Mouse (Mus musculus): Measurements from ENCODE around the gene Acsl3.

DNA sequence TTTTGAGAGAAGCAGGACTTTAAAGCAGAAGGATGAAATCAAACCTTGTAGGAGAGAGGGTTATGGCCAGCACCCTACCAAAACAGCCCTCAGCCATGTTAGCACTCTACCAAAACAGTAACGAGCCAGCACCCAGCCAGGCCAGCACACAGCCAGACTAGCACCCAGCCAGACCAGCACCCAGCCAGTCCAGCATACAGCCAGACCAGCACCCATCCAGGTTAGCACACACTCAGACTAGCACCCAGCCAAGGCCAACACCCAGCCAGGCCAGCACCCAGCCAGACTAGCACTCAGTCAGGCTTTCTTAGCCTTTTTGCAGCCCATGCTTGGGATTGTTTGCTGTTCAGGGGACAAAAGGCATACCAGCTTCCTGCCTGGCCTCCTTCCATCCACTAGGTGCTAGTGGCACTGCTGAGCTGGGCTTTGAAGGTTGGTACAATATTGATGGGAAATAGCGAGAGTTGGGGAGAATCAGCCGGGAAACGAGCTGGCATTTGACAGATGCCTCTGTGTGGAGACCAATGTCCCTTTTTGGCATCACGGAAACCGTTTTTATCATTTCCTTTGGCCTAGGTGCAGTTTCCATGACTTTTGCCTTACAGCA, 68.1 kb downstream of the Acsl3 start:
- TF ChIP-seq CTCF (IDR thresholded peaks at IDR 0.05; ENCODE audit: low read depth) (peak; percentile 44), EP300 (IDR thresholded peaks at IDR 0.05; ENCODE audit: low read depth) (no peak)
